Mouse (Mus musculus): Measurements from ENCODE around the gene Mllt1.

DNA sequence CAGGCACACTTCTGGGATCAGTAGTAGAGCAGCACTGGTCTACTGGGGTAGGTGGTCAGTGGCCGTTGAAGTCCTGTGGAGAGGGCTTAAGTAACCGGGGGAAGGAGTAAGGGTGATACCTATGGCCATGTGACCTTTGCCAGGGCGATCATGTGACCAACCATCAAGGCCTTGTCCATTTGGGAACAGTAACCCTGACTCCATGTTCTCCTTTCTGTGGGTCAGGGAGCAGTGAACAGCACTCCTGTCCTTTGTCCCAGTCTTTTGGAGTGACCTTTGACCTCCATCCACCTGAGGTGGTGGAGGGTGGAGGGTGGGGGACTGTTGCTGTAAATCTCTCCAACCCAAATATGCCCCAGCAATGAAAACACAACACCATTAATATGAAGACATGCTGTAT is 58.8 kb downstream of the Mllt1 start:
- TF ChIP-seq EP300 (IDR thresholded peaks at IDR 0.05), result no peak
- no peak for TF ChIP-seq CTCF (IDR thresholded peaks at IDR 0.05)

Data from lung, postnatal 0 days (tissue).